Mouse (Mus musculus) heart, postnatal 4 days (tissue): ENCODE measurements around the gene Aoc1. TPM values are rescaled to one million over a fixed set of nuclear protein-coding genes. Genes with fewer than 3 reads are reported as not detected.
A peak's percentile ranks its signal among the peaks of the same experiment; 100 is the strongest.

ENCODE experiments used
- DNase-seq: peaks from one replicate; pipeline ENCODE4 v3.0.0; 2021
- total RNA-seq, 2 experiments: library from RNA; stranded (reverse); gene quantifications; 2 replicates each; pipeline ENCODE4 v1.2.3; 2021

Gene Aoc1
- total RNA-seq, 2 experiments from 2014 or later = not detected

- no peak for DNase-seq
These were observed 36.5 kb downstream of the Aoc1 start for GRCm38 (mm10) chr6:48909229-48909628.

DNA sequence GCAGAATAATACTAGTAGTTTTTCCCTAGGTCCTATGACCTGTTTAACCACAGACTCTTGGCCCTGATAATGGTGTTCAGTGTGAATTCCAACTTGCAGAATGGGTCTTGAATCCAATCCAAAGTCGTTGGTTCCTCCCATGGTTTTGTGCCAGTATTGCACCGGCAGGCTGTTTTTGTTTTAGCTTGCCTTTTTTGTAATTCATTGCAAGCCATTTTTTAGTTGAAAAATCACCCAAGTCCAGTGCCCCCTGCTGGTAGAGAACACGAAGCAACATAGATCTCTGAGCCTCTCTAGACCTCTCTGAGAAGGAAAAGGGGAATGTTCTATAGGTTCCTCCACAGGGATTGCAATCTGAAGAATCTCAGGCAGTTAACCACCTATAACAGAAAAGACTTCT lies 39.3 kb downstream of the Aoc1 start:
- peak; percentile 10 for DNase-seq

DNA sequence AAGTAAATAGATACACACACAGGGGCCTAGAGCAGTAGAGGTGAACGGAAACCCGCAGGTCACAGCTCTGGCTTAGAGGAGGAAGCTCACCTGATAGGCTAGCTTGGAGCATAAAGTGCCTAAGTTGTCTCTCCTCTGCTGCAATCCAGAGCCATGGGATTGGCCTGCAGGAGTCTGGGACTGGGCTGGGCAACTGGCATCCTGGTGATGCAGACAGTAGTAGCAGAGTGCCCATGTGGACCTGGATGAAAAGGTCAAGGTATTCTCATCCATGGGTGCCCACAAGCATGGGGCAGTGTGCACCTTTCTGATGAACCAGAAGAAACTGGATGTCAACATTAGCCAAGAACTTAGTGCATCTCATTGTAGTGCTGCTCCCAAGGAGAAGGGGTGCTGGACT lies 40.9 kb downstream of the Aoc1 start:
- no peak for DNase-seq

- DNase-seq = no peak
These were observed 56.9 kb downstream of the Aoc1 start, which contains the start of gene 1600015I10Rik for GRCm38 (mm10) chr6:48929595-48929994. TSS of gene 1600015I10Rik (plus strand) at chr6:48929895.

GRCm38 (mm10) chr6:48949596-48949995 lies 76.9 kb downstream of the Aoc1 start:
- no peak for DNase-seq

GRCm38 (mm10) chr6:48950676-48951075 lies 78.0 kb downstream of the Aoc1 start:
- DNase-seq = no peak

- DNase-seq = no peak
These were observed 78.9 kb downstream of the Aoc1 start for GRCm38 (mm10) chr6:48951630-48952029.

DNA sequence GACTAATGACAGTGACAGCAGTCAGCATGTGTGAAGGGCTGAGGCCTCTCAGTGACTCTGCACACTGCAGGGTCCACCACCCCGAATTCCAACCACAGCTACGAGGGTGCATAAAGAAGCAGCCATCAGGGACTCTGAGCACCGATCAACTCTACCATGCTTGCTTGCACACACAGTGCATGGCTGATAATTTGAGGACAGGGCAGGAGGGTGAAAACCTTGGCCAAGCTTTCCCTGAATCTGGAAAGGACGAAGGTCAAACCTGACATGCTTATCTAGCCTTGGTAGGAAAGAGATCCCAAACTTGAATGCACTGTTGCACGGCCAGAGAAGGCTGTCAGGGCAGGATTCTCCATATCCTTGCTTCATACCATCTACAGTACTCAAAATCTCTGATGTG lies 80.5 kb downstream of the Aoc1 start:
- DNase-seq = no peak

- DNase-seq = no peak
These were observed 81.5 kb downstream of the Aoc1 start for GRCm38 (mm10) chr6:48954211-48954610.

- DNase-seq = peak; percentile 64
These were observed 82.2 kb downstream of the Aoc1 start for GRCm38 (mm10) chr6:48954946-48955345.

- no peak for DNase-seq
These were observed 84.1 kb downstream of the Aoc1 start for GRCm38 (mm10) chr6:48956785-48957184.

GRCm38 (mm10) chr6:48958053-48958452 lies 85.4 kb downstream of the Aoc1 start:
- peak; percentile 24 for DNase-seq

Other genes starting within 250 kb of the Aoc1 start
- gene AI854703, start 246.1 kb upstream of the Aoc1 start, total RNA-seq = under 1 TPM; 0.41 to 0.50 TPM
- gene Gimap8, start 225.7 kb upstream of the Aoc1 start, total RNA-seq = 1 to 10 TPM; 9.0 to 9.3 TPM
- gene Gimap9, start 196.8 kb upstream of the Aoc1 start, total RNA-seq = 1 to 10 TPM; 6.7 to 7.0 TPM
- gene Gimap4, start 188.3 kb upstream of the Aoc1 start, total RNA-seq = 10 to 100 TPM; 41.2 to 50.1 TPM
- gene Gimap6, start 164.7 kb upstream of the Aoc1 start, total RNA-seq = 10 to 100 TPM; 62.2 to 64.7 TPM
- gene Gm28053, start 154.3 kb upstream of the Aoc1 start, total RNA-seq = 1 to 10 TPM; 7.1 to 7.2 TPM
- not detected for gene Gimap7, start 154.3 kb upstream of the Aoc1 start, total RNA-seq
- gene Gimap1, start 133.8 kb upstream of the Aoc1 start, total RNA-seq = 10 to 100 TPM; 12.9 to 19.4 TPM
- 10 to 100 TPM; 11.6 to 11.8 TPM for gene Gimap5, start 126.7 kb upstream of the Aoc1 start, total RNA-seq
- gene Gimap3, start 102.0 kb upstream of the Aoc1 start, total RNA-seq = under 1 TPM; 0.38 to 0.54 TPM
- 10 to 100 TPM; 33.6 to 34.8 TPM for gene Tmem176a, start 32.0 kb upstream of the Aoc1 start, total RNA-seq
- gene Tmem176b, start 31.4 kb upstream of the Aoc1 start, total RNA-seq = 10 to 100 TPM; 90.2 to 95.6 TPM
- not detected for gene 1600015I10Rik, start 57.0 kb downstream of the Aoc1 start, total RNA-seq
- gene Doxl2, start 102.1 kb downstream of the Aoc1 start, total RNA-seq = not detected
- gene Svs1, start 114.0 kb downstream of the Aoc1 start, total RNA-seq = not detected
- under 1 TPM; 0.55 to 0.63 TPM for gene Gpnmb, start 163.7 kb downstream of the Aoc1 start, total RNA-seq
- gene Malsu1, start 200.9 kb downstream of the Aoc1 start, total RNA-seq = 10 to 100 TPM; 33.4 to 43.2 TPM